Mouse (Mus musculus): ENCODE measurements at regions not wholly inside any gene's neighbourhood (a gene's known extent, or its start where the extent isn't known, plus 50 kb on each side); places are given as distances from the start of the nearest gene placed in this dataset.
"Not testable (repeated sequence)": the region's sequence is repeated elsewhere in the genome, so short reads cannot be mapped to it uniquely, and the experiment has no call there.

DNA sequence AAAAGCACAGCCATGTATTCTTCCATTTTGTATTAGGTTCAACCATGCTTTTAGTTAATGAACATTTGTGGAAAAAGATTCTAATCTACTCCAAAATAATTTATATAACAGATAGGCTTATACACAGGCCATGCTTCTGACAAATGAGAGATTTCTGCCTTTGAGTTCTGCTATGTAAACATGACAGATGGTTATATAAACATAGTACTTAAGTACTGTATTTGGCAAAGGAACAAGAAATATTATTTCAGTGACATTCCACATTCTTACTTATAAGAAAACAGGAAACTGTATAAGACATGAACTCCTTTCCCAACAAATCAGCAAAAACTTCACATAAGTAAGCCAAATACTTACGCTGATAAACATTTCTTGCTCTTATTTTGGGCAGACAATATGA is 683.5 kb upstream of the Nr2f1 start:
- H3K4me2 ChIP-seq = no peak overlapping the region
- 98% methylated on average over 1 of the region's 1 CpGs for WGBS

DNA sequence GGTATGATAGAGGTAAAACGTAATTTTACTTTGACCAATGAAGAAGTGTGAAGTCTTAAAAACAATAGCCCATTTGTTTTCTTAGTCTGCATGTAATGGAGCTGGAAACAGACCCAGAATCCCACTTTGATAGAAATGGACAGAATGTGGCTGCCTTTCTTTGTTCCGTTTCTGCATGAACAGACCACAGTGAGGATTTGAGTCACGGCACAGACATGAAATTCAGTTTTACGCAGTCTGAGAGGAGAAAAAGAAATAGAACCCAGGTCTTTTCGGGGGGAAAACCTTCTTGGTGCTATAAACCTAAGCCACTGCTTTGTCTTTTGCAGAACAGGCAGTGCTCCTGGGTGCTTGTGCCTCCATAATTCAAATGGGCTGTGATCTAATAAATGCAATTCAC is 673.0 kb upstream of the Nr2f1 start:
- Histone ChIP-seq H3K27me3 (no peaks in the 10 kb centered on the region), H3K27ac (no peak overlapping the region), H3K4me1 (no peaks in the 10 kb centered on the region), H3K36me3 (replicated peaks) (no peaks in the 10 kb centered on the region), H3K9ac (no peak overlapping the region), H3K9me3 (no peaks in the 10 kb centered on the region), H3K4me2 (no peak overlapping the region), H3K4me3 (replicated peaks) (no peak overlapping the region)
- WGBS = 26% methylated on average over 5 of the region's 5 CpGs
- ATAC-seq (ENCODE audit: low FRiP score) = no peak

More for the DNA sequence above, 683.5 kb upstream of the Nr2f1 start:
- Histone ChIP-seq H3K4me1 (no peaks in the 10 kb centered on the region), H3K9ac (no peak overlapping the region), H3K27me3 (no peaks in the 10 kb centered on the region), H3K27ac (no peak overlapping the region), H3K9me3 (no peaks in the 10 kb centered on the region), H3K4me3 (replicated peaks) (no peak overlapping the region), H3K36me3 (replicated peaks) (no peaks in the 10 kb centered on the region)
- no peak for ATAC-seq (ENCODE audit: low FRiP score)

DNA sequence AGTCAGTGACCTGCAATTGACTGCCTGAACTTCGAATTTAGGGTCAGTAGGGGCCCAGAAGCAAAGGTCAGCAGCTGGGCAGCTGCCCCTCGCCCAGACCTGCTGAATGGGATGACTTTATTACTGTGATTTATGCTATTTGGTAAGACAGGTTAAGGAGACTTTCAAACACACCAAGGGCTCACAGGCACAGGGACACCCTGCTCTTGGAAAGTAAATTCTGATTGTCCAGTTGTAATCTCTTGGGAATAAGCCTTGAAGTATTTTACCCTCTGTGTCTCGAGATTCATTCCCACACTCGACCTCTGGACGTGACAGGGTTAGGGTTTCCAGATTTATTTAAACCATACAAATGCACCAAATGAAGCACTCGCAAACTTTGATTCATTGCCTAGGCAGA is 672.4 kb upstream of the Nr2f1 start:
- no peak overlapping the region for H3K9ac ChIP-seq
- H3K36me3 ChIP-seq (replicated peaks) = no peaks in the 10 kb centered on the region
- no peak overlapping the region for H3K27ac ChIP-seq
- WGBS = 54% methylated on average over 6 of the region's 6 CpGs
- H3K4me3 ChIP-seq (replicated peaks) = no peak overlapping the region
- no peak for ATAC-seq (ENCODE audit: low FRiP score)
- H3K9me3 ChIP-seq = no peaks in the 10 kb centered on the region
- no peaks in the 10 kb centered on the region for H3K4me1 ChIP-seq
- H3K4me2 ChIP-seq = no peak overlapping the region
- no peaks in the 10 kb centered on the region for H3K27me3 ChIP-seq

DNA sequence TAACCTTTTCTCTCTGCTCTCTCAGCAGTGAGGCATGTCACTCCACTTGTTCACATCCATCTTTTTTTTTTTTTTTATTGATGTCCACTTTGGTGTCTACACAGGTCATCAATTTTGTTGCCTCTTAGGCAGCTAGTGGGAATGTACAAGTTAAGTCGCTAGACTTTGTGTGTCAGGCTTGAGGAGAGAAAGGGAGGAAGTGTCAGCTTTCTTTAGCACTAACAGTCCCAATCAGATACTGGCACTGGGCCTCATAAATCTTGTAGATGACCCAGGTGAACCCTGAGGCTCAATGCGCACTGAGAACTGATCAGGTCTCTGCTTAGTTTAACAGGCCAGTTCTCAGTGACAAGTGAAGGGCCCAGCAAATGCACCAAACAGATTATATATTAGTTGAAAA is 671.7 kb upstream of the Nr2f1 start:
- Histone ChIP-seq H3K36me3 (replicated peaks) (no peaks in the 10 kb centered on the region), H3K4me1 (no peaks in the 10 kb centered on the region), H3K4me2 (no peak overlapping the region), H3K9me3 (no peaks in the 10 kb centered on the region), H3K27me3 (no peaks in the 10 kb centered on the region), H3K27ac (no peak overlapping the region), H3K9ac (no peak overlapping the region), H3K4me3 (replicated peaks) (no peak overlapping the region)
- ATAC-seq (ENCODE audit: low FRiP score) = no peak
- WGBS = 86% methylated on average over 2 of the region's 2 CpGs

DNA sequence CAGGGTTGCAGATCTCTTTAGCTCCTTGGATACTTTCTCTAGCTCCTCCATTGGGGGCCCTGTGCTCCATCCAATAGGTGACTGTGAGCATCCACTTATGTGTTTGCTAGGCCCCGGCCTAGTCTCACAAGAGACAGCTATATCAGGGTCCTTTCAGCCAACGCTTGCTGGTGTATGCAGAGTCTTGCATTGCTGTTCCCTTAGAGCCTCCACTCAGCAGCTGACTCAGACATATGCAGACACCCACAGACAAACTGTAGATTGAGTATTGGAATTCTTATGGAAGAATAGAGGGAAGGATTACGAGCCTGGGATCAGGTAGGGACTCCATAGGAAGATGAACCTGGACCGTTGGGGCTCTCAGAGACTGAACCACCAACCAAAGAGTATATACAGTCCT is 624.8 kb upstream of the Nr2f1 start:
- ATAC-seq (ENCODE audit: low FRiP score); H3K9ac ChIP-seq; H3K4me1 ChIP-seq; H3K4me3 ChIP-seq (replicated peaks); H3K9me3 ChIP-seq; H3K27me3 ChIP-seq; H3K4me2 ChIP-seq; H3K27ac ChIP-seq; H3K36me3 ChIP-seq (replicated peaks): not testable (repeated sequence)
- 89% methylated on average over 4 of the region's 4 CpGs for WGBS

GRCm38 (mm10) chr13:78809656-78810055 is 610.1 kb upstream of the Nr2f1 start:
- H3K4me2 ChIP-seq = no peak overlapping the region
- no peaks in the 10 kb centered on the region for H3K9me3 ChIP-seq
- no peak overlapping the region for H3K27ac ChIP-seq
- H3K36me3 ChIP-seq (replicated peaks) = no peaks in the 10 kb centered on the region
- H3K27me3 ChIP-seq = no peaks in the 10 kb centered on the region
- H3K9ac ChIP-seq = no peak overlapping the region
- WGBS = 63% methylated on average over 2 of the region's 2 CpGs
- ATAC-seq (ENCODE audit: low FRiP score) = peak; percentile 53; the same call in 1 of the 2 replicates
- H3K4me1 ChIP-seq = no peaks in the 10 kb centered on the region
- no peak overlapping the region for H3K4me3 ChIP-seq (replicated peaks)

GRCm38 (mm10) chr13:78802838-78803124 is 603.2 kb upstream of the Nr2f1 start:
- Histone ChIP-seq H3K36me3 (replicated peaks) (no peaks in the 10 kb centered on the region), H3K9ac (no peak overlapping the region), H3K4me3 (replicated peaks) (no peak overlapping the region), H3K4me2 (no peak overlapping the region), H3K27ac (no peak overlapping the region), H3K27me3 (no peaks in the 10 kb centered on the region), H3K4me1 (no peaks in the 10 kb centered on the region), H3K9me3 (no peaks in the 10 kb centered on the region)
- peak; percentile 51; the same call in 1 of the 2 replicates for ATAC-seq (ENCODE audit: low FRiP score)

DNA sequence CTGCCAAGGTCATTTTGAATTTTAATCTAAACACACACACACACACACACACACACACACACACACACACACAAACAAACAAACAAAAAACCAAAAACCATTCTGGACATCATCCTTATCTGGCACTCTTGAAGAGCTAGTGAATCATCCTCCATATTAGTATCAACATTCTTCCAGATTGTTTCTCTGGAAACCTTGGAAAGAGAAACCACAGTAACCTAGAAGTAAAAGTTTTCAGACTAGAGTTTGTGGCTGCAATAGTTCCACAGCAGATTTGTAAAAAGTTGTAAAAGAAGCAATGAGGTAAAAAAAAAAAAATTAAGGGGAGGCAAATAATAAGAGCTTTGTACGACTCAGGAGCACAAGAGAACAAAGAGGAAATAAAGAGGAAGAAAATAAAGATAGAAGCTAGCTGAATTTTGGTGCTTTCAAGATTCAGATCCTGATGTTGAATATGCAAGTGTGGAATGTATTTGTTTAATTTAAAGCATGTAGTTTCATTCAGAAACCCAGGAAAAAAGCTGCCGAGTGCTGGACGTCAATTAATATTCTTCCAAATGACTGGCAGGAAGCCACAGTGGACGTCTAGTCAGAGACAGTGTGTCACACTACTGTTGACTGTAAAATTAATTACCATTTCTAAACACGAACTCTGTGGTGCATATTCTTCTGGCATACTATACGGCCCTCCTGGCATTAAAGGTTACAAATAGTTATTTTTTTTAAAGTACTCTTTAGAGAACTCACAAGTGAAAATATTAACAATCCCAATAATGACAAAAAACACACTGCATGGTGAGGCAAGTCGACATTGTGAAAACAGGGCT is 602.7 kb upstream of the Nr2f1 start:
- Histone ChIP-seq H3K9ac (no peak overlapping the region), H3K4me1 (no peaks in the 10 kb centered on the region), H3K9me3 (no peaks in the 10 kb centered on the region), H3K4me3 (replicated peaks) (no peak overlapping the region), H3K27ac (no peak overlapping the region), H3K4me2 (no peak overlapping the region), H3K36me3 (replicated peaks) (no peaks in the 10 kb centered on the region), H3K27me3 (no peaks in the 10 kb centered on the region)
- ATAC-seq (ENCODE audit: low FRiP score) = peak; percentile 67; the same call in 1 of the 2 replicates
- WGBS = 51% methylated on average over 7 of the region's 7 CpGs

DNA sequence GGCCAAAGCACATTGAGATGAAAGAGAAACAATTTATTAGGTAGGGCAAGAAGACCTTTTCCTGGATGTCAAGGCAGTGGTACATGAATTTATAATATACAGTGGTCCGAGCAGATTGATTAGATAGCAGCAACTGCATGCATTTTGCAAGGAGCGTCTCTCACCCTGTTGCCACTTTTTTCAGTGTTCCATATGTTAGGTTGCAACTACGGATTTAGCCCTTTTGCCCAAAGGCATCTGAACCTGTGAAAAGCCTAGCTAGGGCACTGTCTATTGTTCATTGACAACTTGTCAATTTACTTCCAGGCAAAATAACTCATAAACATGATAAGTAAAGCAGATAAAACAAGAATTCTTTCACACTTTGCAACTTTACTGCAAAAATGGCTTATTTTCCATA is 600.1 kb upstream of the Nr2f1 start:
- 64% methylated on average over 3 of the region's 3 CpGs for WGBS
- H3K36me3 ChIP-seq (replicated peaks) = no peaks in the 10 kb centered on the region
- ATAC-seq (ENCODE audit: low FRiP score) = no peak
- no peaks in the 10 kb centered on the region for H3K4me1 ChIP-seq
- H3K4me2 ChIP-seq = no peak overlapping the region
- H3K27ac ChIP-seq = no peak overlapping the region
- no peak overlapping the region for H3K9ac ChIP-seq
- no peaks in the 10 kb centered on the region for H3K27me3 ChIP-seq
- no peaks in the 10 kb centered on the region for H3K9me3 ChIP-seq
- no peak overlapping the region for H3K4me3 ChIP-seq (replicated peaks)

- no peak overlapping the region for H3K9ac ChIP-seq
- H3K4me3 ChIP-seq (replicated peaks) = no peak overlapping the region
- H3K4me1 ChIP-seq = no peaks in the 10 kb centered on the region
- no peaks in the 10 kb centered on the region for H3K36me3 ChIP-seq (replicated peaks)
- no peaks in the 10 kb centered on the region for H3K27me3 ChIP-seq
- no peak overlapping the region for H3K27ac ChIP-seq
- H3K4me2 ChIP-seq = no peak overlapping the region
- H3K9me3 ChIP-seq = no peaks in the 10 kb centered on the region
- ATAC-seq (ENCODE audit: low FRiP score) = no peak
These were observed 595.7 kb upstream of the Nr2f1 start for GRCm38 (mm10) chr13:78795228-78795627.

- Histone ChIP-seq H3K9me3 (no peaks in the 10 kb centered on the region), H3K4me3 (replicated peaks) (no peak overlapping the region), H3K4me1 (no peaks in the 10 kb centered on the region), H3K36me3 (replicated peaks) (no peaks in the 10 kb centered on the region), H3K27me3 (no peaks in the 10 kb centered on the region), H3K27ac (no peak overlapping the region), H3K9ac (no peak overlapping the region), H3K4me2 (no peak overlapping the region)
- 86% methylated on average over 2 of the region's 2 CpGs for WGBS
- ATAC-seq (ENCODE audit: low FRiP score) = no peak
These were observed 584.7 kb upstream of the Nr2f1 start for GRCm38 (mm10) chr13:78784285-78784684.

- no peaks in the 10 kb centered on the region for H3K4me1 ChIP-seq
- no peaks in the 10 kb centered on the region for H3K36me3 ChIP-seq (replicated peaks)
- no peak overlapping the region for H3K4me2 ChIP-seq
- H3K9ac ChIP-seq = no peak overlapping the region
- no peaks in the 10 kb centered on the region for H3K9me3 ChIP-seq
- H3K4me3 ChIP-seq (replicated peaks) = no peak overlapping the region
- no peaks in the 10 kb centered on the region for H3K27me3 ChIP-seq
- H3K27ac ChIP-seq = no peak overlapping the region
- WGBS = 76% methylated on average over 1 of the region's 1 CpGs
- no peak for ATAC-seq (ENCODE audit: low FRiP score)
These were observed 584.2 kb upstream of the Nr2f1 start for GRCm38 (mm10) chr13:78783591-78784240.

All from forebrain, embryonic 12.5 days (tissue).